Mouse (Mus musculus): ENCODE results near the gene Gm3127. TPM values are rescaled to one million over a fixed set of nuclear protein-coding genes. Genes with fewer than 3 reads are reported as not detected.
"Not testable (repeated sequence)": the region's sequence is repeated elsewhere in the genome, so short reads cannot be mapped to it uniquely, and the experiment has no call there.

Gm3127 gene
- not detected in 2 replicates for total RNA-seq (2017)

DNA sequence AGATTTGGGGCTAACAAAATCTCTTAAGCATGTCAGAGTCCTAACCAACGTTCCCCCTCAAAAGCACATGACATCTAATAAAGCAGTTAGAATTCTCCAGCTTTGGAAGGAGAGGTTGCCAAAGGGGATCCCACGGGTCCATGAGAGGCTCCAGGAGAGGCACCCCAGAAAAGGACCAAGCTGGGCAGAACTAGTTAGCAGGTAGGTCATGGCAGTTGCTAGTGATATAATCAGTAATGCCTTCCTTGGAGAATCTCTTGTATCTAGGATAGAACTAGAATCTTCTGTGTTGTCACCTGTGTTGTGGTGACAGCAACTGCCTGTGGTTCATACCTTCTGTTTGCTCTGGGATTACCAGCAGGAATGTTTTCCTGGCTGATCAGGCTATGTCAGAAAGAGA, at the start of gene Gm3127:
Gene Gm3127 (plus strand): TSS at position 301 of the 400 bp plus-strand sequence.
- not testable (repeated sequence) for ATAC-seq (replicated peaks; ENCODE audit: low read depth, poor library complexity, severe bottlenecking)

DNA sequence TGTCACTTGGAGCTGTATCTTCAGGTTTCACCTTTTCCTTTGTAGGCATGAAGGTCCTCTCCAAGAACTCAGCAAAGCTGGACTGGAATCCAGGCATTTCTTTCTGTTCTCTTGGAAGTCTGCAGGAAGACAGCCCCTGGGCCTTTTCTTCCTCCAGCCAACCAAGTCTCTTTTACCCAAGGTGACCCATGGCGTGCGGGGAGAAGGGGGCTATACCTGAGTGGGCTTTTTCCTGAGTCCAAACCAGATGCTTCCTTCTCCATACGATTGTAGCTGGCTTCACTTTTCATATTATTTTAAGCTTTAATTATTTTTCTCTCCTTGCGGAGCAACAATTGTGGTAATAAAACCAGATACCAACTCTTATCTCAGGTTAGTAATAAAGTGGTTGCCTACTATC, 23.2 kb upstream of the Gm3127 start:
- not testable (repeated sequence) for ATAC-seq (replicated peaks; ENCODE audit: low read depth, poor library complexity, severe bottlenecking)

DNA sequence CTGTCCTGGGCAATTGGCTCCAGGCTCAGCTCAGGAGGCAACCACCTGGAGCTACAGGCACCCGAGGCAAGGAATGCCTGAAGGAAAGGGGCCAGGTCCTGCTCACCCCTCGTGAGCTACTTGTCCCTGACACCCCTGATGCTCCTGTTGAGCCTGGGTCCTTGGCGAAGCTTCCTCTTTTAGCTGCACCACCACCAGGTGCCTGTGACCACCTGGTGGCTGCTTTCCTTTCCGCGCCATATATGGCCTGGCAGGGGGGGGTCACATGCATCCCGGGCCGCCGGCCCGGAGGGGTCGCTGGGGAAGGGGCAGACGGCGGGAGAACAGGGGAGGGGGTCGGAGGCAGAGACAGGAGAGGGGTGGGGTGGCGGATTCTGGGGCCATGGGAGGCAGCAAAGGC, 17.2 kb downstream of the Gm3127 start:
- ATAC-seq (replicated peaks; ENCODE audit: low read depth, poor library complexity, severe bottlenecking), result not testable (repeated sequence)

DNA sequence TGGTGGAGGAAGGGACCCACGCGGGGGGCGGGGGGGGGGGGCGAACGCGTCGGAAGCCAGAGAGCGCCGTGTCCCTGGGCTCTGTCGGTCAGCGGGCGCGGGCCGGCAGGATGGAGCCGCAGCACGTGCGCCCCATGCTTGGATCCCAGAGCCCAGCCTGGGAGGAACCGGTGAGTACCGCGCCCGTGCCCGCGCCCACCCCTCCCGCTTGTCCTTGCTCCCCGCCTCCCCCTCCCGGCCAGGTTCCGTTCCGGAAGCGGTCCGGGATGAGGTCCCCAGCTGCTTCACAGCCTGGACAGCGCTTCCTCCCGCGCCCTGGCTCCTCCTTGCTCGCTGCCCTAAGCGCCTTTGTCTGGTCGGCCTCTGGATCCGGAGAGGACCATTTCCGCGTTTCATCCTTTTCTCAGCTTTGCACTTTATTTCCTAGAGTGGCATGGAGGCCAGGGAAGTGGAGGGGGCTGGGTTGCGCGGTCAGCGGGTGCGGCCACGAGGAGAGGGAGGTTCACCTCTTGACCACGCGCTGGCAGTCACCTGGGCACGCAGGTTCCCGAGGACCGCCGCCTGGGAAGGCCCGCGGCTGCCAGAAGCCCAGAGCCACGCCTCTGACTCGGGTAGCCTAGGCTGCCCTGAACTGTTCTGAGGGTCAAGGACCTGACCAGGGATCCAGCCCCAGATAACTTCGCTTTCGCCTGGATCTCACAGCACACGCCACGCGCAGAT, 17.8 kb downstream of the Gm3127 start, which contains the start of gene Gm2974:
Gene Gm2974 (plus strand): TSS at position 86 of the 720 bp plus-strand sequence.
- ATAC-seq (replicated peaks; ENCODE audit: low read depth, poor library complexity, severe bottlenecking), result not testable (repeated sequence)

DNA sequence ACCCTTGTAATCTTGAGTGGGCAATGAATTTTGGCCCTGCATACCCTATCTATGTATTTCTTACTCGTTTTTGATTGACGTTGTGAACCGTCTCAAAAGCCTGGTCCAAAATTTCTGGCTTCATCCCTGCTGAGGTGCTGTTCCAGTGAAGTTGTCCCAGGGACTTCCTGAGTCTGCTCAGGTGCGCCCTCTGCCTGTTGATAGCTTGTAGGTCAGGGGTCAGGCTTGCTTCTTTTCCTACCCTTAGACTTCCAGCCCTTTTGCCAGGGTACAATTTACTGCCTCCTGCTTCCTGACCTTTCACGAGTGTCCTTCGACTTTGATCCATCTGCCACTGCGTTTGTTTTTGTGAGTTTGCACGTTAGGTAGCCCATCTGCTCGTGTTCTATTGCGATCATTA, 18.5 kb downstream of the Gm3127 start:
- ATAC-seq (replicated peaks; ENCODE audit: low read depth, poor library complexity, severe bottlenecking), result not testable (repeated sequence)

Other genes with a start within 250 kb of the Gm3127 start
- gene Gm3029, start 233.3 kb upstream of the Gm3127 start, total RNA-seq (2017), result not detected in 2 replicates
- not detected in 2 replicates for gene Gm3095, start 201.5 kb upstream of the Gm3127 start, total RNA-seq (2017)
- gene Gm3099, start 166.6 kb upstream of the Gm3127 start, total RNA-seq (2017), result not detected in 2 replicates
- not detected in 2 replicates for gene Gm5796, start 141.1 kb upstream of the Gm3127 start, total RNA-seq (2017)
- gene Gm3115, start 80.9 kb upstream of the Gm3127 start, total RNA-seq (2017), result not detected in 2 replicates
- gene Gm8108, start 54.5 kb upstream of the Gm3127 start, total RNA-seq (2017), result not detected in 2 replicates
- not detected in 2 replicates for gene Gm2974, start 17.5 kb downstream of the Gm3127 start, total RNA-seq (2017)
- not detected in 2 replicates for gene Gm3138, start 84.6 kb downstream of the Gm3127 start, total RNA-seq (2017)
- gene Gm3149, start 152.3 kb downstream of the Gm3127 start, total RNA-seq (2017), result not detected in 2 replicates
- gene 2610042L04Rik, start 169.7 kb downstream of the Gm3127 start, total RNA-seq (2017), result not detected in 2 replicates
- not detected in 2 replicates for gene Gm3159, start 232.5 kb downstream of the Gm3127 start, total RNA-seq (2017)

Data from common myeloid progenitor, adult 5-6 weeks (primary cell).